Mouse (Mus musculus) limb, embryonic 14.5 days (tissue): ENCODE data around the gene Tcf25. TPM values are rescaled to one million over a fixed set of nuclear protein-coding genes. Genes with fewer than 3 reads are reported as not detected.

Experiments
- ATAC-seq: fragments of 200-750 bp; cut with Nextera tagmentation; 2 replicates; pipeline ENCODE4 v1.8.0; 2017; ENCODE audit warnings: low read depth, moderate number of reproducible peaks, moderate TSS enrichment; ENCODE audit not compliant: low FRiP score
- DNase-seq: peaks from one replicate; pipeline ENCODE4 v3.0.0-alpha.2; 2015; ENCODE audit warnings: low spot score
- H3K27ac ChIP-seq: fragments of 300-500 bp; sonication (generic); replicated peaks from 2 replicates; pipeline ENCODE4 v1.5.1; 2014; ENCODE audit warnings: low read depth, mild to moderate bottlenecking, low read length, moderate library complexity, mixed read lengths
- H3K27me3 ChIP-seq: fragments of 300-500 bp; sonication (generic); 2 replicates; pipeline ENCODE4 v1.6.1; 2014; ENCODE audit warnings: low read length, mixed read lengths; ENCODE audit not compliant: control insufficient read depth, insufficient read depth
- H3K36me3 ChIP-seq: fragments of 300-500 bp; sonication (generic); 2 replicates; pipeline ENCODE4 v1.6.1; 2014; ENCODE audit warnings: mild to moderate bottlenecking, low read length, moderate library complexity, mixed read lengths; ENCODE audit not compliant: control insufficient read depth, insufficient read depth
- H3K4me1 ChIP-seq: fragments of 300-500 bp; sonication (generic); 2 replicates; pipeline ENCODE4 v1.6.1; 2014; ENCODE audit warnings: antibody characterized with exemption, low read length, mixed read lengths; ENCODE audit not compliant: control insufficient read depth, insufficient read depth
- H3K4me2 ChIP-seq: fragments of 300-500 bp; sonication (generic); replicated peaks from 2 replicates; pipeline ENCODE4 v1.6.1; 2014; ENCODE audit warnings: low read depth, mild to moderate bottlenecking, low read length, moderate library complexity; ENCODE audit not compliant: severe bottlenecking
- H3K4me3 ChIP-seq: fragments of 300-500 bp; sonication (generic); replicated peaks from 2 replicates; pipeline ENCODE4 v1.5.1; 2014; ENCODE audit warnings: low read length
- H3K9ac ChIP-seq: fragments of 300-500 bp; sonication (generic); 2 replicates; pipeline ENCODE4 v1.6.1; 2014; ENCODE audit warnings: mild to moderate bottlenecking, low read depth, low read length, moderate library complexity; ENCODE audit not compliant: severe bottlenecking
- H3K9me3 ChIP-seq: fragments of 300-500 bp; sonication (generic); 2 replicates; pipeline ENCODE4 v1.6.1; 2016; ENCODE audit warnings: low read length; ENCODE audit not compliant: control insufficient read depth
- POLR2A ChIP-seq: fragments of 200-500 bp; IDR thresholded peaks from 2 replicates; pipeline ENCODE4 v1.8.0; 2012; ENCODE audit warnings: inconsistent platforms, mild to moderate bottlenecking, moderate library complexity, borderline replicate concordance; ENCODE audit not compliant: insufficient read depth, insufficient read length; ENCODE audit errors: extremely low read depth
- WGBS: fragments of 180-500 bp; shearing (Covaris S2); extraction: QIAGEN DNeasy Blood & Tissue Kit; methylation state at CpG from one replicate; pipeline ENCODE4 v1.1.7; 2014; 5-methylcytosine and 5-hydroxymethylcytosine counted together
- polyA plus RNA-seq, 2 experiments: library from polyadenylated mRNA; depleted of rRNA in 1 of 2; stranded (reverse) in 1 of 2; unstranded in 1 of 2; fragments of >200 nt; fragmentation: Nextera tagmentation in 1 of 2; extraction: Ambion mirVana in 1 of 2; gene quantifications; 2 replicates each; pipeline versions ENCODE4 v1.2.1 to v1.2.3; 2012 to 2014

Gene Tcf25
- polyA plus RNA-seq, 2 experiments = 153 to 193 TPM

DNA sequence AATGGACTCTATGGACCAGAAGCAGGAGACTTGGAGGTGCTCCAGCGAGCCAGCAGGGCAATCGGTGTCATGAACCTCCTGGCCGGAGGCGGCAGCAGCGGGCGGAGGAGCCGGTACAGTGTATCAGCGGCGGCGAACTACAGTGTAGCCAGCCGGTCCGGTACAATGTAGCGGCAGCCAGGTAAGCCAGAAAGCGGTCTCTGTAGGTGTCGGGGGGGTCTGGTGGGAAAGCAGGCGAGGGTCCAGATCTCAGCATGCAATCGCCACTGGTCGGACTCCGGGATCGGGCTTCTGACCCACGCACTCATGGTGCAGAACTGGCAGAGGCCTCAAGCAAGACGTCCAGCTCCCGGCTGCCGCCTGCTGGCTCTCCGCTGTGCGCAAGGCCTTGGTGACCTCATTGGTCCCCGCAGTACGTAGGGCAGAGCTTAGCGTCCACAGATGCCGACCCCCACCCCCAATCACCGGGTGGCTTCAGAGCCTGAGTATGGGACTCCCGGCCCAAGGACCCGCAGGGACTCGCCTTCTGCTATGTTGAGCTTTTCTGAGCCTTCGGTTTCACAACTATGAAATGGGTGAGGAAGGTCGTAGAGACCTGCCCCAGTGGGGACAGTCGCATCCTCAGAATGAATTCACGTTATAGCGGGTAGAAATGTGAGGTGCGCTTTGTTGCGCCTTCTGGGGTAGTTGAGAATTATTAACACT, 69.5 kb downstream of the Tcf25 start:
- peak; percentile 95 for ATAC-seq
- Histone ChIP-seq H3K27me3 (no peaks in the 10 kb centered on the region), H3K4me1 (peaks cover 8% of the 10 kb centered on the region; the same call in 1 of the 2 replicates), H3K4me2 (peak overlapping the region; percentile 65), H3K27ac (peak overlapping the region; percentile 65), H3K9ac (peak overlapping the region; percentile 86), H3K4me3 (peak overlapping the region; percentile 63), H3K36me3 (0 out of 2 replicates have a peak, but pooled peaks cover 5% of the 10 kb centered on the region), H3K9me3 (no peaks in the 10 kb centered on the region)
- no peak for TF ChIP-seq POLR2A
- 1% methylated on average over 39 of the region's 41 CpGs for WGBS
- DNase-seq = peak; percentile 92

DNA sequence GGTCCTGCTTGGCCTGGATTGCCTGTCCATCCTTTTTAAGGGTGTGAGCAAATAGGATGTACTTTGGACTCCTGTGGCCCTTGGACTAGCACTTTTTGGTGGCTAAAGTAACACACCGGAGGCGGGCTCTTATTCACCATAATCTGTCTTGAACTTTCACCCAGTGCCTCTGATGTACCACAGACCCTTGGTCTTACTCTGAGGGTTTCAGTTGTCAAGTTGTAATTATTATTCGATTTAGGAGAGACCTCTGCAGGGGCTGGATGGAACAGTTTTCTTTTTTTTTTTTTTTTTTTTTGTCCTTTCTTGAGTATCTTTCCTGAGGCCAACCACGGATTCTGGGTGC, 70.0 kb downstream of the Tcf25 start:
- WGBS = 31% methylated on average over 4 of the region's 4 CpGs
- Histone ChIP-seq H3K9me3 (no peaks in the 10 kb centered on the region), H3K4me2 (peak overlapping the region; percentile 65), H3K27ac (no peak overlapping the region), H3K36me3 (0 out of 2 replicates have a peak, but pooled peaks cover 5% of the 10 kb centered on the region), H3K9ac (peak overlapping the region; percentile 86), H3K4me3 (peak overlapping the region; percentile 63), H3K4me1 (peaks cover 8% of the 10 kb centered on the region; the same call in 1 of the 2 replicates), H3K27me3 (no peaks in the 10 kb centered on the region)
- DNase-seq (no peak), ATAC-seq (no peak)
- no peak for TF ChIP-seq POLR2A

DNA sequence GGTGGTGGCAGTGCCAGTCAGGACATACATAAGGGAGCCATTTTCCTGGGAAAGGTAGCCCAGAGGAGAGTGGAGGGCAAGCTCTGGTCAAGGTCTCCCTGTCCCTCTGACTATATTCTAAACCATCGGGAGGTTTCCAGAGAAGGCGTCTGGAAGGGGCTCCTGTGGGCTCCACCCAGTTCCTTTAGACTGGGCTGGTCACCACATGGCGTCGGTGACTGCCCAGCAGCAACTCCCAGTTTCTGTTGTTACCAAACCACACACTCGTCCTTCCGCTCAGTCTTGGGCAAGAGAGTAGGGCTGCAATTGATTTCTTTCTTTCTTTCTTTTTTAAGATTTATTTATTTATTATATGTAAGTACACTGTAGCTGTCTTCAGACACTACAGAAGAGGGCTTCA, 70.6 kb downstream of the Tcf25 start:
- H3K9ac ChIP-seq = peak overlapping the region; percentile 86; the same call in 1 of the 2 replicates

DNA sequence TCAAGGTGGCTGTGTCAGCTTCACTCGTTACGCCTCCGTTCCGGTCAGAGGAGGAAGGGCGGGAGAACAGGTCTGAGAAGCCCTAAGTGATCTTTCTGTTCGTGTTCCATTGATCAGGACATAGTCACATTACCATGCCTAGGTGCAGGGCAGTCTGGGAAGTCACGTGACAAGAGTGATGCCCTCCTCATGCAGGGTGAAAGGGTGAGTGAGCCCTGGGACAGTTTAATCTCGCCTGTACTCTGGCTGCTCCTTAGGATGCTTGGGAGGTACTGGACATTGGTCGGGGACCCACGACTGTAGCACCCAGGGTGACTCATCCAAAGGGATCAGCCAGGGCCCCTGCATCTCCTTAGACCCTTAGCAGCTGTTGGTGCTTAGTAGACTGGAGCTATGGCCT, 72.4 kb downstream of the Tcf25 start:
- no peaks in the 10 kb centered on the region for H3K27me3 ChIP-seq
- H3K36me3 ChIP-seq = peaks cover 15% of the 10 kb centered on the region; the same call in 1 of the 2 replicates
- H3K4me1 ChIP-seq = peaks cover 8% of the 10 kb centered on the region; the same call in 1 of the 2 replicates
- H3K9me3 ChIP-seq = no peaks in the 10 kb centered on the region
- H3K4me3 ChIP-seq = no peak overlapping the region
- DNase-seq (no peak), ATAC-seq (no peak)
- WGBS = 88% methylated on average over 10 of the region's 10 CpGs
- no peak overlapping the region for H3K9ac ChIP-seq
- H3K4me2 ChIP-seq = no peak overlapping the region
- no peak overlapping the region for H3K27ac ChIP-seq
- no peak for TF ChIP-seq POLR2A

More for the DNA sequence above, 70.6 kb downstream of the Tcf25 start:
- peaks cover 8% of the 10 kb centered on the region; the same call in 1 of the 2 replicates for H3K4me1 ChIP-seq
- H3K27me3 ChIP-seq = no peaks in the 10 kb centered on the region
- no peak for TF ChIP-seq POLR2A
- ATAC-seq (no peak), DNase-seq (no peak)
- H3K9me3 ChIP-seq = no peaks in the 10 kb centered on the region
- H3K36me3 ChIP-seq = peaks cover 8% of the 10 kb centered on the region; the same call in 1 of the 2 replicates
- 0 out of 2 replicates have a peak overlapping the region, but pooled peaks have one; percentile 63 for H3K4me3 ChIP-seq
- H3K4me2 ChIP-seq = peak overlapping the region; percentile 65; the same call in 1 of the 2 replicates
- WGBS = 82% methylated on average over 6 of the region's 6 CpGs
- no peak overlapping the region for H3K27ac ChIP-seq

DNA sequence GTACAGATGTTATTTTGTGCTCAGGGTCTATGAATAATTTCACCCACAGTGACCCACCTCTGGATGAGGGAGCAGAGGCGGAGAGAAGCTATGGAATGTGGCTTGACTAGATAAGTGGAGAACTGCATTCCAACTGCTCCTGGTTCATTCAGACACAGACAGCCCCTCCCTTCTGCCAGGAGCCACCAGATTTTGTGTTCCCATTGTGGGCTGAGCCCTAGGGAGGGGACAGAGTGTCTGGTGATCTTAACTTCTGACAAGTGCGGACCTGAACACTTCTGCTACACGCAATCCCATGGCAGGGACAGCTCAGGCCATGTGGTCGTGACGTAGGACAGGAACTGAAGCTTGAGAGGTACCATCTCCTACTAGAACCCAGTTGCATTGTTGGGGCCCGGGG, 73.2 kb downstream of the Tcf25 start:
- H3K27ac ChIP-seq = no peak overlapping the region

More for the DNA sequence above, 73.2 kb downstream of the Tcf25 start:
- no peak for TF ChIP-seq POLR2A
- WGBS = 88% methylated on average over 6 of the region's 6 CpGs
- Histone ChIP-seq H3K36me3 (peaks cover 17% of the 10 kb centered on the region), H3K9ac (no peak overlapping the region), H3K4me3 (no peak overlapping the region), H3K4me1 (peaks cover 8% of the 10 kb centered on the region; the same call in 1 of the 2 replicates), H3K9me3 (no peaks in the 10 kb centered on the region), H3K4me2 (no peak overlapping the region), H3K27me3 (no peaks in the 10 kb centered on the region)
- DNase-seq (no peak), ATAC-seq (no peak)
